Mouse (Mus musculus) T-helper 17 cell (primary cell): ENCODE measurements at regions not wholly inside any gene's neighbourhood (a gene's known extent, or its start where the extent isn't known, plus 50 kb on each side); places are given as distances from the start of the nearest gene placed in this dataset.
"Not testable (repeated sequence)": the region's sequence is repeated elsewhere in the genome, so short reads cannot be mapped to it uniquely, and the experiment has no call there.

Experiments
- in situ Hi-C, 2 experiments: fragments of 300-600 bp; cut with MboI, MseI; formaldehyde crosslinking; loops; 1 replicate in 1 of 2; 2 replicates in 1 of 2; pipeline ENCODE4 v1.15.1; 2025; ENCODE audit warnings: high pct_unique_total_duplicates in 2 of 2

DNA sequence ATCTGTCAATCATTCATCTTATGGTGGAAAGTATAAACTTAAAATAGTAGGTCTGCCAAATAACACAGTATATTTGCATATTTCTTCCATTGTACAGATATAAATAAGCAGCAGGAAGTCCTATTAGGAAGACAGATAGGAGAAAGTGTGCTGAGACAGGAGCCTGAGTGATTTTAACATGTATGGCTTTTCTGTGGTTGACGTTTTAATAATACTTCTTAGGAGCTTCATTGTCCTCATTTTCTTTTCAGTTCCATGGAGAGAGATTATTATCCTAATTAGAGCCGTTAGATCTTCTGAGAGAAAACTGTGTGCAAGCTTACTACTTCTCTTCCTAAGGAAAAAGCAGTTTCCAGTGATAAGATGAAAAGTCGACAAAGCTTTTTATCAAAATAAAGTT lies 830.3 kb upstream of the Atxn7l3b start:
- in situ Hi-C loops = no loop called here

DNA sequence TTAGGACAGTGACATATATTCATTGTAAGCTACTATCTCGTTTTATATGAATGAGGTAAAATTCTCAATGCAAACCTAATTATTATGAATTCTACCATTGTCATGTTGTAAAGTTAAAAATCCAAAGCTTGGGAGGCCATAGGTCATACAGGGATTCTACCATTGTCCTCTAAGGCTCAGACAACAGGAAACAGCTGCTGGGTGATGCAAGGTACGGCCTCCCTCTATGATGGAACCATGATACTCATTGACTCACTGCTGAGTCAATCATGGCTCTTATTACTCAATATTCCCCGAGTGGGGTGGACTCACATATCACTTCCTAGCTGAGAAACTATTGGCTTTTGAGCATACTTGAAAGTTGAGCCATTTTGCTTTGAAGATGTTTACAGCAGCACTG lies 807.4 kb upstream of the Atxn7l3b start:
- in situ Hi-C loops = no loop called here

DNA sequence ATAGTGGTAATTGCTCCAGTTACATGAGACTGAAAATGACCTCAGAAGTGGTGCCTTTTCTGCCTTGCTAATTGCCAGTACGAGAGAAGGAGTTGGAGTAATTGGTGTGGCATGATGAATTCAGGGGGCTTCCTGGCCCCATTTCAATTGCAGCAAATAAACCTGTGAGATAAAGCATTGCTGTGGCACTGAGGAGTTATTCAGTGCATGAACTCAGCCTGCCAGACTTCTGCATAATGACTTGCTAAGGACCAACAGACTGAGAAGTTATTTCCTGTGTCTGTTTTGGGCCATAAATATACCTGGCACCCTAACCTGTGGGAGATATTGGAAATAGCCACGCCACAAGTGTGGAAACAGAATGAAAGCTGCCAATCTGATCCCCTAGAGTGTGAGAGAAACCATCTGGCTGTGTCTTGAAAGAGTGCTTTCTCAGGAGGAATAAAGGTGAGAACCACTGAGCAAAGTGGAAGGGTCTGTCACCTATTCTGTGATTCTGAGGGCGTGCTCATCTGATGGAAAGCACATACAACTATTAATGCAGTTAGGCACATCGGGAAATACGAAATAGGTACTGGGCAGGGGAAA lies 776.4 kb upstream of the Atxn7l3b start:
- in situ Hi-C loops = no loop called here

DNA sequence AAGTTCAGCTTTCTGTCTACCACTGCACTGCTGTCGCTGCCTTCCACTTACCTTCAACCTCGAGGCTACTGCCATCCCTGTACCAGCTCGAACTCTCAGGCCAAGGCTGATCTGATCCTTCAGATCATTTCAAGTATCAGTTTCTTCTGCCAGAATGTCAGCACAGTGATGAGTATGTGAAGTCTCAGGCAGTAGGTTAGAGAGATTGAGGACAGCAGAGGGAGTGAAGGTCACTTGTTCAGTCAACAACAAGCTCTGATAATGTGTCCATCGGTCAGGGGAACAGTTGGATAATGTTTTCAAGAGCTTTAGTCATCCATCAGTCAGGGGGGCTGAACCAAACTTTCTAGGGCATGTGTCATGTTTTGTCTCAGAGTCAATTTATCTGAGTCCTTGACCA lies 741.8 kb upstream of the Atxn7l3b start:
- in situ Hi-C loops = not testable (repeated sequence)

DNA sequence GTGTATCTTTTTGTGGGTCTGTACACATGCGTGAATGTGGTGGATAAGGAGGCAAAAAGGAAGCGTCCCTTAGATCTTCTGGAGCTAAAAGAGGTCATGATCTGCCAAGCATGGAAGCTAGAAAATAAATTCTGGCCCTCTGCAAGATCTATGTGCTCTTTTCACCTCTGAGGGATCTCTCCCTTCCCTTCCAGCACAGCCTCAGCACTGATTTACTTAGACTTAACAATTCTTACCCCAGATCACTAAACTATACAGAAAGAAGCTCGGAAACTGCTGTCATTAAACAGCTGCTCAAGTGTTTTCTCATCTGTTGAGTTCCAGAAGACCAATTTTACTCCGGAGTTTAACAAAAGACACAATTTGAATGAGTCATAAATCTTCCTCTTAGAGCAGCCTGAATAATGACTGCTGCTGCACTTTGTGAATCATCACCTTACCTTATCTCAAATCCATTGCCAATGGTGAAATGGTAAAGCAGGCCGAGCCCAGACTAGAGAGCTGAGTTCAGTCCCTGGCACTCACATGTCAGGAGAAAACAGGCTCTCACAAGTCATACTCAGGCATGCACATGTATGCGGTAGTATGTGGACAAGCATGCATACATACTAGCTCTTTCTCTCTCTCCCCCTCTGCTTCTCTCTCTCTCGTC lies 724.1 kb upstream of the Atxn7l3b start:
- in situ Hi-C loops = no loop called here

DNA sequence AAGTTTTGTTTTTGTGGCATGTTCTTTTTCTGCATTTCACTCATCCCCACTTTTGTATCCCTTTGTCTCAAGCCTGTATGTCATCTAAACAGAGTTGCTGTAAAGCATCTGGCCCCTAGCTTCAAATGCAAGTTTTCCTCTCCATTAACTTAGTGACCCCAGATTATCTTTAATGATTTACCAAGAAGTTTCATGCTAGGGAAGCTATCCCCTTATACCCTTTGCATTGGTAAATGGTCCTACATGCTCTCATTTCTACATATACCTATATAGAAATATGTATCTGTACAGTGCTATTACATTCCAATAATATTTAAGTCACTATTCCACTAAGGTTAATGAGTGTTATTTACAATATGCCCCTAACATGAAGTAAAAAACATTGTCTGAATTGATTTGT lies 723.3 kb upstream of the Atxn7l3b start:
- in situ Hi-C loops = no loop called here

DNA sequence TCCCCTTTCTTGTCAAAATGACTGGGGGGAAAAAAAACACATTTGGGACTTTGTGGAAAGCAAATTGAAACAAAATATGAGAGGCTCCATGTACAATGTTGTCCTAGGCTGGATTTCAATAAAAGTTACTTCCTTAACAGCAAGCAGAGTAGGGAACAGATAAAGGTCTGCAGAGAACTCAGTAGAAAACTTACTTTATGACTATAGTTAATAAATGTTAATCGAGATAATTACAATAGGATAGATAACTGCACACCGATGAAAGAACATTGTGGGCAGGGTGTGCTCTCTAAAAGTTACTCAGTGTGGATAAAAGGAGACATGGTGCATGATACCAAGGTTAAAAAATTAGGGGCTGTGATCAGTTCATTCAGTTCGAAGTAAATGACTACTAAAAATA lies 691.6 kb upstream of the Atxn7l3b start:
- in situ Hi-C loops = no loop called here

DNA sequence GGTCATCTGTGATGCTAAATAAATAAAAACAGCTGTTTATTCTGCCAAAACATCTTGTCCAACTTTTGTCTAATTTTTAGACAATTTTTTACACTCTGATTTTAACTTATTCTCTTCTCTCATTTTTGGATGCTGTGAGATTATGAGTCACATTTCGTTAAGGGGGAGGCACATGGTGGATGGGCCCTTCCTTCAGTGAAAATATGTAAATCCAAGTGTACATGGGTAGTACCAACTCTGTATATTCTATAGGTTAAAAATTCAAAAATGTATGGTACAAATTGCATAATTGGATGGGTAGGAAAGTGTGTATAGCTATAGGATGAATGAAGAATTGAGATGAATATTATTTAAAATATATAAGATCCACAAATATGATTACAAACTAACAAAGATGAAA lies 687.1 kb upstream of the Atxn7l3b start:
- in situ Hi-C loops = loop anchor here in 1 of 2 experiments (10.0 kb wide), 1 partner anchor 281 kb away; no protein-coding TSS in a partner anchor

DNA sequence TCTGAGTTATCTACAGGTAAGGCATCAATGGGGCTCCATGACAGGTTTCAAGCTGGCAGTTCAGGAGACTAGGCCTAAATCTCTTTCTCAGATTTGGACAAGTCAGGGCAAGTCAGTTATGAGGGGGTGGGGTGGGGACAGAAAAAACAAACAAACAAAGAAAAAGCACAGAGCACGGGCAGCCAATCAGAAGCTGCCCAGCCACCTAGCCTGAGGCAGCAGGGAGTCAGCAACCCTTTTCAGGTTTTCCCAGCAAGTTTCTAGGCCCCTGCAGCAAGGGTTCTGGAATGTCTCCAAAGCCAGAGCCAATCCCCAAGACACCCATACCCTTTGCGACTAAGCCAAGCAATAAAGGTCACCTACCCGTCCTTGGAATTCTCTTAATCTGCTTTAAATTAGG lies 664.6 kb upstream of the Atxn7l3b start:
- in situ Hi-C loops = no loop called here

DNA sequence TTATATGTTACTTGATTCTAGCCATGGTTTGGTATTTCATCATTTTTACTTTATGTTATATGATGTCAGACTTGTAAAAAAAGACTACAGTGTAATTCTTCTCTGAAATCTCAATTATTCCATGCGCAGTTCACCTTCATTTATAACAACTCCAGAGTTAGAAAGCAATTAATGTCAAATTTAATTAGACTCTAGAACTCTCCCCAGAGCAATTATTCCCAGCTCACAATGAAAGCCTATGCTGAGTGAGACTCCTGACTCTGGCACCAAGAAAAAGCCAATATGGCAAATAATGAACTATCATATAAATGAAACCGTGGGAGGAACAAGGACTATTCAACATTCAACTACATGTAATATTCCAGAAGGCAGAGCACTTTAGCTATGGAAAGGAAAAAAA lies 663.3 kb upstream of the Atxn7l3b start:
- in situ Hi-C loops = no loop called here

DNA sequence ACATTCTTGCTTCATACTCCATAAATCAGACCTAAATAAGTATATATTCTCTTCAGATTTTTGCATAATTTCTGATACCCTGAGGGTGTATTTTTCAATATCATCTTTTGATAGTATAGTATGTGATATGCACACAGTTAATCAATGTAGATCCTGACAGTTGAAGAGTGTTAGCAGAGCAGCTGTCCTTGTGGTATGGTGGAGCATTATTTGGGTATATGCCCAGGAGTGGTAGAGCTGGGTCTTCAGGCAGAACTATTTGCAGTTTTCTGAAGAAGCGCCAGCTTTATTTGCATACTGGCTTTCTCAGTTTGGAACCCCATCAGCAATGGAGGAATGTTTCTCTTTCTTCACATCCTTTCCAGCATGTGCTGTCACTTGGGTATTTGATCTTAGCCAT lies 641.5 kb upstream of the Atxn7l3b start:
- in situ Hi-C loops = no loop called here
